Mouse (Mus musculus) layer of hippocampus, adult 2 months (tissue): ENCODE data around the gene Ccdc117. TPM values are rescaled to one million over a fixed set of nuclear protein-coding genes. Genes with fewer than 3 reads are reported as not detected.
"Not testable (repeated sequence)": the region's sequence is repeated elsewhere in the genome, so short reads cannot be mapped to it uniquely, and the experiment has no call there.

Experiments used
- DNase-seq, 2 experiments: peaks; one replicate each; pipeline ENCODE4 v3.0.0; 2022; ENCODE audit warnings: low spot score in 2 of 2
- H3K27ac ChIP-seq: fragments of 200-600 bp; 2 replicates; pipeline ENCODE4 v1.8.1; 2022
- H3K4me3 ChIP-seq: fragments of 200-600 bp; 2 replicates; pipeline ENCODE4 v1.8.1; 2022; ENCODE audit warnings: mild to moderate bottlenecking
- CTCF ChIP-seq: fragments of 200-600 bp; conservative IDR thresholded peaks from 2 replicates; pipeline ENCODE4 v1.8.1; 2022; ENCODE audit warnings: antibody characterized with exemption, mild to moderate bottlenecking, moderate library complexity
- total RNA-seq, 2 experiments: library from RNA; stranded (reverse); gene quantifications; 2 replicates each; pipeline ENCODE4 v1.2.3; 2021

Ccdc117 gene
- total RNA-seq, 2 experiments from 2014 or later = 11.8 to 13.9 TPM

DNA sequence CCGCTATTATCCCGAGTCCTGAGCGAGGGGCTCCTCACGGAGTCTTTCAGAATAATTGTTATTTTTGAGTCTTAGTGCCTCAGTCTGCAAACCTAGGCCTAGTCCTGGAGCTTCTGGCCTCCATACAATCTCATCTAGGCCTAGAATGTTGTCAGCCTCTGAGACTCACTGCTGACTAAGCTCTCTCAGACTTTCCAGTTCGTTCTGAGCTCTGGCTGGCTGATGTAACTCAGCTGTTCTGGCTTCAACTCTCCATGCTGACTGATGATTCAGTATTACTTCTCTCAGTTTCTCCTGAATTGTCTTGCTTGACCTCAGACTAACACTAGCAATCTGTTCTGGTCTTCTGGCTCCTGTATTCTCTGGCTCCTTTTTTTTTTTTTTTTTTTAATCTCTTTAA, 9.4 kb upstream of the Ccdc117 start:
- no peak overlapping the region for H3K4me3 ChIP-seq
- TF ChIP-seq CTCF = no peak

DNA sequence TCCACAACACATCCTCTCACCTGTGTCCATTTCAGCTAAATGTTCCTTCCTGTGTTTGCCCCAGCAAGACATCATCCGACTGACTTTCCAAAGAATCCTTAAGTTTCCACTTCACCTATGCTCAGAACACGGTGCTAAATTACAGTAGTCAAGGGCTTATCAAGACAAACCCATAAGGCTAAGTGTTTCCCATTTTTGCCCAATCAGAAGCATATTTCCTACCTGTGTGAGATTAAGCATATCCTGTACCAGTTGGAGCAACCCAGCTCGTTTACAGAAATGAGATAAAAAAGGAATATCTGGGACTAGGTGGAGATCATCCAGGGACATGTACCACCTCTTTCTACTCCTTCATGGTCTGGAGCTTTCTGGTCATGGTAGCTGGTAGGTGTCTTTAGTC, 4.7 kb upstream of the Ccdc117 start:
- H3K4me3 ChIP-seq = no peak overlapping the region
- H3K27ac ChIP-seq = no peak overlapping the region
- DNase-seq = no peak
- no peak for TF ChIP-seq CTCF

More for the DNA sequence above, 9.4 kb upstream of the Ccdc117 start:
- no peak for DNase-seq
- no peak overlapping the region for H3K27ac ChIP-seq

DNA sequence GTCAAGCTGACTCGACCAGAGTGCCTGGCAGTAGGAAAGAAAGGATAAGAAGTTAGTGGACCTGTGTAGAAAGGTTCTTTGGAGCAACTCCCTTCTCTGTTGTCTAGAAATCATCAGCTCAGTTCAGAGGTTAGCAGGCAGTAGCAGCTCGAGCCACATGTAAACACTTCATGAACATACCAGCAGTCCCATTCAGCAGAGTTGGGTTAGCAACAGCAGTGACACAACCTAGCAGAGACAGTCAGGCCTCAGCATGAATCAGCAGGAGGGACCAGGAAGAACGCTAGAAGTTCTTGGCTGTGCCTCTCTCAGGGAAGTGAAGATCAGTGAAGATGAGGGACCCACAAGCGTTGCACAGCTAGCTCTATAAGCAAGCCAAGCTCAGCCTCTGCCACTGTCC, 3.5 kb upstream of the Ccdc117 start:
- no peak for TF ChIP-seq CTCF

DNA sequence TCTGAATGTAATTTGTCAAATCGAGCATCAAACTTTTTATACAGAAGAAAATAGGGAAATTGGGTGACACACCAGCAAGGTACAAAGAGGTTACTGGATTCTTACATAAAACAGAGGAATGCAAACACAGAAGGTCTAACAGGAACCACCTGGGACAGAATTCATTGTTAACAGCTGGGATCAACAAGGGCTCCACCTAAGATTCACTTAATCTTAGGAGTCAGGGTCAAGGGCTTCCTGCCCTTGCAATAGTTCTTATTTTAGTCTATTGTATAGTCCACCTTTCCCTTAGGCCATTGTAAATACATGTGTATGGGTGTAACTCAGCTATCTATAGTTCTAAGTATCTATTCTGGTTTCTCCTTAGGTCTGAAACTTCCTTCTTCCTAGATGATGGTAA, 2.7 kb upstream of the Ccdc117 start:
- DNase-seq, H3K4me3 ChIP-seq, H3K27ac ChIP-seq: not testable (repeated sequence)

More for the DNA sequence above, 3.5 kb upstream of the Ccdc117 start:
- DNase-seq = no peak
- H3K4me3 ChIP-seq = no peak overlapping the region
- H3K27ac ChIP-seq = no peak overlapping the region

DNA sequence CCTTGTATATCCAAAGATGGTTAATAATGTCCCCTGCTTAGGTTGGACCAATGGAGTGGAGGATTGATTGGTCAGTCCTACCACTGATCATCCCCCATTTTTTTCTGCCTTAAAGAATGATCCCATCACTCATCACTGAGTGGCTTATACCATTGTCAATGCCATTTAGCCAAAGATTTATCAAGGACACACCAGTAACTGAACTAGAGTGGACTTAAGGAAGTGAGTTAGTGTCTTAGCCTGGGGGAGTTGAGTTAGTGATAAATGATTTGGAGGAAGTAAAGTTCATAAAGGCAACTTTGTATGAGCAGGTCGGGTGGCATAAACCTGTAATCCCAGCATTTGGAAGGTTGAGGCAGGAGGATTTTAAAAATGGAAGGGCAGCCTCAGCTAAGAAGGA, 1.3 kb upstream of the Ccdc117 start:
- Histone ChIP-seq H3K4me3 (no peak overlapping the region), H3K27ac (no peak overlapping the region)
- no peak for DNase-seq
- no peak for TF ChIP-seq CTCF

DNA sequence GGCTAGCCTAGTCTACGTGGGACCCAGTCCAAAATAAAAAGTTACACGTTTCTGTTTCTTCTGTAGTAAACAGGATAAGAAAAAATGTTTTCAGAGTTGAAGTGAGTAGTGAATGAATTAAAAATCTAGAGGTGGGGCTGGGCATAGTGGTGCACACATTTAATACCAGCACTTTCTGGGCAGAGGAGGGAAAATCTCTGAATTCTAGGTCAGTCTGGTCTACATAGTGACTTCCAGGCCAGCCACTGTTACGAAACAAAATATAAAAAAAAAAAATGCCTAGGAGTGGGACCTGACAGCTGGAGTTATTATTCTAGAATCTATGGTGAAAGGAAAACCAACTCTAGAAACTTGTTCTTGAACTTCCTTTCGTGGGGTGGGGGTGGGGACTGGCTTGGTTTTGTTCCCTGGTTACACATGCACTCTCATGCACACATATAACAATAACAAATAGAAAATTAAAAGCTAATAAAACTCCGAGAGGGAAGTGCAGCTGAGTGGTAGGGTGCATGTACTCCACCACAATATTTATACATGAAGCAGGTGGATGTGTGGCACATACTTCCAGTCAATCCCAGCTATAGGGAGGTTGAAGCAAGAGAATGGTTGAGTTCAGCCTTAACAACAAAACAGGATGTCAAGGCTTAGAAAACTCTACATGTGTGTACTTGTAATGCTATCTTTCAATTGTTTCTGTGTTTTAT, 647 bp upstream of the Ccdc117 start:
- TF ChIP-seq CTCF = no peak
- Histone ChIP-seq H3K4me3 (peak overlapping the region; percentile 90), H3K27ac (peak overlapping the region; percentile 94; the same call in 1 of the 2 replicates)
- no peak for DNase-seq

DNA sequence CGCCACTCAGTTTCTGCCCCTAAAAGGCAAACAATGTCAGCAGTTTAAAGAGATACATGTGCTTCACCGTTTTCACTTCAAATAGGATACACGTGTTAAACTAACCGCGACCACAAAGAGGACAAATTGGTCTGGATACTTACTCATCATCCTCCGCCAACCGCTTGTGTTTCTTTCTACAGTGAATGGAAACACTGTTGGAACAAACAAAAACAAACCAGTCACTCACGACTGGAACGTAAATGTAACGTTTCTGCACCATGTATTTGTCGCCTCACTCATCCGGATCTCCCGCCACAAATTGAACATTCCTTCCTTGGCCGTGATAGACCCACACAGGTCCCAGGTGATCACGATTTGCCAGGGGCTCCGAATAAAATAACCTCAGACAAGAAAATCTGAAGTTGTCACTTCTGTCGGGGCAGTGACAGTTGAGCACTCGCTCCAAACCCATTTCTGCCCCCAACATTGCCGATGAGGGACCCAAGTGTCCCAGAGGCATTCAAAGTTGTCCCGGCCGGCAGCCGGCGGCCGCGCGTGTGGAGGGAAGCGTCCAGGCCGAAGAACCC, 673 bp downstream of the Ccdc117 start:
- H3K4me3 ChIP-seq = peak overlapping the region; percentile 90
- TF ChIP-seq CTCF = no peak
- no peak for DNase-seq
- peak overlapping the region; percentile 94 for H3K27ac ChIP-seq

DNA sequence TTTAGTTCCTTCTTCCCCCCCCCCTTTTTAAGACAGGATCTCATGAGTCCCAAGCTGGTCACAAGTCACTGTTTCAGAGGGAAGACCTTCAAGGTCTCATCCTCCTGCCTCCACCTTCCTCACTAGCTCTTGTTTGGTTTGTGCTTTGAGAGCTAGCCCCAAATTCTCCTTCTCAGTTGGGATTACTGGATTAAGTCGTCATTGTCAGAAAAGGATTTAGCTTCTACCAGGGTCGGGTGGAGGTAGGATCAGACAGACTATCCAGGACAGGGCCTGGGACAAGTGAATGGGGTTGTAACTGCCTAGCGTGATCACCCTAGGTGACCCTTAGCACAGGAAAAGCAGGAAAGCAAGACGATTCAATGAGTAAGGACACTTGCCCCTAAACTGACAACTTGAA, 1.7 kb downstream of the Ccdc117 start:
- H3K4me3 ChIP-seq = no peak overlapping the region; the same call in 1 of the 2 replicates
- DNase-seq = no peak
- no peak for TF ChIP-seq CTCF
- H3K27ac ChIP-seq = no peak overlapping the region

DNA sequence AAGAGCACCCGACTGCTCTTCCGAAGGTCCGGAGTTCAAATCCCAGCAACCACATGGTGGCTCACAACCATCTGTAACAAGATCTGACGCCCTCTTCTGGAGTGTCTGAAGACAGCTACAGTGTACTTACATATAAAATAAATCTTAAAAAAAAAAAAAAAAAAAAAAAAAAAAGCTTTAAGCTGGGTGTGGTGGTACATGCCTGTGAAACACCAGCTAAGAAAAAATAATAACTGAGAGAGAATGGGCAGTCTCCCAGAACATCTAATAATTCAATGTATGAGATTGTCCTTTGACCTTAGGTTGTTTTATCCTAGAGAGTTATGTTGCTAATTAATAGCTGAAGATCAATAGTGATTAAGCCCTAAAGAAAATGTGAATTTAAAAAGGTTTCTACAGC, 4.5 kb downstream of the Ccdc117 start:
- not testable (repeated sequence) for H3K27ac ChIP-seq, DNase-seq, H3K4me3 ChIP-seq
- TF ChIP-seq CTCF = 0 out of 2 replicates have a peak, but pooled peaks have one; percentile 5

DNA sequence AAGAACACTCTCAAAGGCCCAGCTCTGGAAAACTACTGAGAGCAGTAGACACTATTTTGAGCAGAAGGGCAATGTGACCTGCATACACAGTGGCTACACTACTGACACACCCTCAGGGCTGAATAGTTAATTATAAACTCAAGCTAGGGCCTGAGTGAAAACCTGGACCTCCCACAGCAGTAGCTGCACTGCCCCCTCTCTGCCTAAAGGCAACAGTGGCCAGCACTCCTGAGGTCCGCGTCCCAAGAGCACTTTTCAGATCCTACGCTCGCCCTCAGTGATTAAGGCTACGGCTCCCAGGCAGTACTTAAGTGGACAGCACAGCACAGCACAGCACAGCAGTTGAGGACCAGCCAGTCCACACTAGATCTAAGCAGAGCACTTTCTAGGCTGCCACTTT, 8.9 kb downstream of the Ccdc117 start:
- peak; percentile 49 for TF ChIP-seq CTCF
- Histone ChIP-seq H3K4me3 (no peak overlapping the region), H3K27ac (no peak overlapping the region)
- DNase-seq = no peak

DNA sequence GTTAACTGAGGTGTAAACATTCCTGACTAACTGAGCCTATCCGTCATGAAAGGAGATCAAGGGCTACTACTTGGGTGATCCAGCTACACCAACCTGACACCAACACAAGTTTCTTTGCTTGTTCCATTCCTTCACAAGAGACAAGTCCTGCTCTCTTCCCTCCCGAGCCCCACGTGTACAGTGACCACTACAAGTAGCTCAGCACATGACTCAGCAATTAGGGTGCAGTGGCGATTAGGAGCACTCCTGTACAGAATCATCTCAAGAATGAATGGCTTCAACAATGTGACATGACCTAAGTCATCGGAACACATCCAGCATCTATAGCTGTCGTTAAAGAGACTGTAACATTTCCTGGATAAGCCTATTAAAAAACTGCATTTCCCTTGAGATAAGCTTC, 11.3 kb downstream of the Ccdc117 start:
- no peak overlapping the region for H3K27ac ChIP-seq
- TF ChIP-seq CTCF = no peak
- DNase-seq = no peak
- no peak overlapping the region for H3K4me3 ChIP-seq

DNA sequence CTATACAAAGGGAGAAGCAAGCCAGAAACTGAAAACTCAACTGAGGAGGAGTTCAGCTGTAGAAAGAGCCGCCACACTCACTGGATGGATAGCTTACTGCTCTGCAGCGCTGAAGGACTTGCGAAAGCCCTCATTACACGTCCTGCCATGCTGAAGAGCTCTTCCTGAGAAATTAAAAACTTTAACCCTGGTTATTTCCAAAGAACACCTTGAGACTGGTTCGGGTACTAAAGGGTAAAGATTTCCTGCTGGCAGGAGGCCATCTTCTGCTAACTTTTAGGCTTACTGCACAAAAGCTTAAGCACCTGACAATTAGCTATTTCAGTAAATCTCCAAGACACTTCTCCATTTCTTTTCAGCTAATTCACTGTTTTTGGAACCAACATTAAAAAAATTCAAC, 11.8 kb downstream of the Ccdc117 start:
- no peak overlapping the region for H3K4me3 ChIP-seq
- DNase-seq = no peak
- no peak for TF ChIP-seq CTCF
- H3K27ac ChIP-seq = no peak overlapping the region

DNA sequence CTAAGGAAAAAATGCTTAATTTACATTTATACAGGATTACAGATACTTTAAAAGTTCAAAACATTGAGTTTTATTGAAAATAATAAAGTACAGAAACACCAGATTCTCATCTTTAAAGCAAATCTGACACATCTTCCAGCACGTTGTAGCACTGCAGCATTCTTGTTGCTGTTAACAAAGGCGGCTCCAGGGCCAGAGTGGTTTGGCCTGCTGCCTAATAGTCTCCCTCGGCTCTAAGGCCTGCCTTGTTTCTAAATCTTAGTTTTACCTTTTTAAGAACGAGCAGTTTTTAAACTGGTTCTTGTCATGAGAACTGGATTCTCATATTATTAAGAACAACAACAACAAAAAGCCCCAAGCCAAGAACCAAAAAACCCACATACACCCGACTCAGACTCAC, 13.1 kb downstream of the Ccdc117 start:
- H3K4me3 ChIP-seq = no peak overlapping the region
- H3K27ac ChIP-seq = no peak overlapping the region
- TF ChIP-seq CTCF = no peak
- no peak for DNase-seq

DNA sequence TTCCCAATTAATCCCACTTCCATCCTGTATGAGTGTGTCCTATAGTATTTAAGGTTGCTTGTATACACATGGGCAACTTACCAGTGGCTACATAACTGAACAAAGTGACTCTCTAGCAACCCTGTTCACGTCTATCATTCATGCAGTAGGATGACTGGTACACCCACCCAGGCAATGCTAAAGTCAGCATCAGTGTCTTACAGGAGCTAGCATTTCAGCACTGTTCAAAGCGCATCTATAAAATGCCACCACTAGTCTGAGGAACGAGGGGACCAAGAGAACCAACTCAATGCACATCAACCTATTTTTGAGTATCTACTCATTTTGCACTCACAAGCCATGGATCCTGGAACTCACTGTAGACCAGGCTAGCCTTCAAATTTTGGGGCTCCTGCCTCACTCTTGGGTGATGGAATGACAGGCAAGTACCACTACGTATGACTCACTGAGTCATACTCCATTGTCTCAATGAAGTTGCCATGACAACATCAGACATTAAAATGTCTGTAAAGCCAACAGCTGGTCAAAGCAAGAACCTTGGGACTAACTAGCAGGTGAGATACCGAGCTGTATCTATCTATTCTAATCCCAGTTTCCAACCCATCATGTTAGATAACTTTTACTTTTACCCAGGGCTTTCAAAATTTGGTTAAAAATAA, 14.0 kb downstream of the Ccdc117 start:
- DNase-seq = no peak
- TF ChIP-seq CTCF = no peak
- Histone ChIP-seq H3K4me3 (no peak overlapping the region), H3K27ac (no peak overlapping the region)
